Mouse (Mus musculus) adrenal gland (tissue): ENCODE measurements around the gene Hdac5.

Source experiments
- intact Hi-C: fragments of 180-260 bp; cut with DNase I; formaldehyde crosslinking; loops from one replicate; pipeline ENCODE4 v1.15.1; 2025

Hdac5 gene

DNA sequence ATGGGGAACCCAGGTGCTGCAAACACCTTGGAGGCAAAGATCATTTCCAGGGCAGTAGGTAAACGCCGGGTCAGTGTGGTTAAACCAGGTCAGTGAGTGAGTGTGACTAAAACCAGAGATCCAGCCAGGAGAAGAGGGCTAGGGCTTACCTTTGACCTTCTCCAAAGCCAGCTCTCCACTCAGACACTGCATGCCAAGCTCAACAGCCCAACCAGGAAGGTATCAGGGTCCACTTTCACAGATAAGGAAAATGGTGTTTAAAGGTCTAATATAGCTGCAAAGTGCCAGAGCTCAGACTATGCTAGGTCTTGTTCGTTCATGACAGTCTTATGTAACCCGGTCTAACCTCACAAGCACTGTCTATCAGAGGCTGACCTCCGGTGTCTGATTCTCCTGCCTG, 11.3 kb upstream of the Hdac5 start:
- intact Hi-C loops = no loop called here

GRCm38 (mm10) chr11:102240636-102241035, 10.7 kb upstream of the Hdac5 start:
- intact Hi-C loops = no loop called here

GRCm38 (mm10) chr11:102236022-102236421, 6.1 kb upstream of the Hdac5 start:
- intact Hi-C loops = no loop called here

- intact Hi-C loops = loop anchor here (5.0 to 10.0 kb wide), 2 partner anchors 37 to 75 kb away; partner anchors contain the start of gene Tmem101
Observed at GRCm38 (mm10) chr11:102229331-102229953, 524 bp downstream of the Hdac5 start.

DNA sequence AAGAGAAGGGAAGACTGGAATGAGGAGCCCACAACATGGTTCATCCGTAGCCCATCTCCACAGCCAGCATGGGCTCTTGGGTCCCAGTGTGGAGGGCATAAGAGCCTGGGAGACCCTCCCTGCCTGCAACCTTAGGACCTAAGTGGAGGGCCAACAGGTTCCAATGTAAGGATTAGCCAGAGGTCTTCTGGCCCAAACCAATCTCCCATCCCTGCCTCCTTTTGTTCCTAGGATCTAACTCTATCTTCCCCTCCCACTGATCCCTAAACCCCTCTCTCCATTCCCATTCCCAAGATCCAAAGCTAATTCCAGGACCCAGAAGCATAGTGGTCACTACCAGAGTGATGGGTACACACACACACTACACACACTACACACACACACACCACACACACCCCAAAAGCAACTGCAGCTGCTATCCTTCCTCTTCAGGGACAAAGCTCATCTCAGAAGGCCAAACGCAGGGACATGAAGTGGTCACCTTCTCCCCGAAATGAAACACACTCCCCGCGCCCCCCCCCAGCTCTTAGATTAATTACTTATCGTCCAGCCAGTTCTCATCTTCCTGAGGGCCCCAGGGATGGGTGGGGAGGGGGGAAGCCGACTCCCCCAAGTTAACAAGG, 1.2 kb downstream of the Hdac5 start:
- intact Hi-C loops = loop anchor here (5.0 to 10.0 kb wide), 2 partner anchors 36 to 74 kb away; partner anchors contain the start of gene Tmem101

DNA sequence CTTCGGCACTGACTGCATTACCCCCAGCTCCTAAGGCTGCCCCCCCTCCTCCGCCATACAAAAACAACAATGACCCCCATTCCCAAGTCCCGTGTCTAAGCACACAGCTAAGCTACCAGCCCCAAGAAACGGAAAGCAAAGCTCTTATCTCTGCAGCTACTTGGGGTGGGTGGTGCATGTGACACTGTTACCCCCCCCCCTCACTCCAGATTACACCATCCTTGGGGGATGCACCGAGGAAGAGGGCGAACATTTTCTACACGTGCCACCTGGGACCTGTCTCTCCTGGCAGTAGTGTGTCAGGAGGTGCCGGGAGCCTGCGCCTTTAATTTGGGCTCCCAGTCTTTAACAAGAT, 1.8 kb downstream of the Hdac5 start:
- intact Hi-C loops = loop anchor here (5.0 to 10.0 kb wide), 2 partner anchors 36 to 73 kb away; partner anchors contain the start of gene Tmem101

DNA sequence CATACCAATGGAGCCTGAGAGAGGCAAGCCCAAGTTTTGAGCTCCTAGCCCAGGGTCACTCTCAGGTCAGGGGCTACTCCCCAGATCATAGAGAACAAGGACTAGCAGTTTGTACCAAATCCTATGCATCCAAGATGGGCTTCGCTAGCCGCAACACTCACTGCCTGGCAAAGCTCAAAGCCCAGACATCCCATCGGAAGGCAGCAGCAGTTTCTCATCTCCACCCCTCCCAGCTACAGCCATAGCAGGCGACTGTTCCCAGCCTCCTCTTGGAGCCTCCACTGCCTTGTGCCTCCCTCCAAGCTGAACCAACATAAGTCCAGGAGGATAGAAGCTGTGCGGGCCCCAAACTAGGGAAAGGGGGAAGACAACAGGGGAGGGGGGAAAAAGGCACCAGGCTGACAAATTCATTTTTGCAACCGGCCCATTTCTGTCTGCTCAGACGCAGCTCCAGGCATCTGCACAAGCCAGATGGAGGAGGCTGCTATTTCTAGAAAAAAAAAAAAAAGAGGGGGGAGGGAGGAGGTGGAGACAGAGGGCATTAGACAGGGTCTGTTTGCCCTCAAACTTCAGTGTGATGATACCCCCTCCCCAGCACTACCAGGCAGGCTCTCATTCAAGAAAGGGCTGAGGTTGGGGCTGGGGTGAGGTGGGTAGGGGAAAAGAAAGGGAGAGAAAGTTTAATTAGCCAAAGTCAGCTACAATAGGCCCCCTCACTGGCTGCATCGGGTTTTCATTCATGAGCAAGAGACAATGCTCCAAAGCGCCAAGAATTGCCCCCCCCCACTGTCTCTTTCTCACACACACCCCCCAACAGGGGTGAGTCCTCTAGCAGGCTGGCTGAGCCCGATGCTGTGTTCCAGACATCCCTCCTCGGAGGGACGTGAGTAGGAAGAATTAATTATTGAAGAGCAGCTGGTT, 2.4 kb downstream of the Hdac5 start:
- intact Hi-C loops = loop anchor here (5.0 to 10.0 kb wide), 2 partner anchors 35 to 73 kb away; partner anchors contain the start of gene Tmem101

- intact Hi-C loops = loop anchor here (5.0 to 10.0 kb wide), 2 partner anchors 34 to 72 kb away; partner anchors contain the start of gene Tmem101
Observed at GRCm38 (mm10) chr11:102226067-102226978, 3.6 kb downstream of the Hdac5 start.

DNA sequence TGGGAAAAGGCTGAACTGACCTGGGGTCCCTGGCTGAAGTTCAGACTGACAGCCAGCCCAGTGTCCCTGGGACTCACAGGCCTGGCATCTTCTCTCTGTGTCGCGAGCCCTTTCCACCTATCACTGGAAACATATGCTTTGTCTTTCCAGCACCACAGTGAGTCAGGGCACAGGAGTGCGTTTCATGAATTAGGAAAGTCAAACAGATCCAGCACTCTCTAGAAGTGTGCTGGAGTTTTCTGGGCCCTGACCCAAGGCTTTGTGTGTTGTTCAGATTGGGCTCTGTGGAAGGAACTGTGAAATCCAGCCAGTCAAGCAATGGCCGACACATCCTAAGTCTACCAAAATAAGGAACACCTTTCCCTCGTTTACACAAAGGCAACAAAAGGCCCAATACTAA, 4.7 kb downstream of the Hdac5 start:
- intact Hi-C loops = loop anchor here (5.0 to 10.0 kb wide), 2 partner anchors 33 to 70 kb away; partner anchors contain the start of gene Tmem101

- intact Hi-C loops = loop anchor here (5.0 to 10.0 kb wide), 2 partner anchors 32 to 70 kb away; partner anchors contain the start of gene Tmem101
Observed at GRCm38 (mm10) chr11:102224686-102225085, 5.3 kb downstream of the Hdac5 start.

GRCm38 (mm10) chr11:102223166-102223565, 6.8 kb downstream of the Hdac5 start:
- intact Hi-C loops = loop anchor here (10.0 kb wide), 1 partner anchor 68 kb away; the partner anchor contains the start of gene Tmem101

- intact Hi-C loops = loop anchor here (10.0 kb wide), 1 partner anchor 67 kb away; the partner anchor contains the start of gene Tmem101
Observed at GRCm38 (mm10) chr11:102221954-102222351, 8.0 kb downstream of the Hdac5 start.

DNA sequence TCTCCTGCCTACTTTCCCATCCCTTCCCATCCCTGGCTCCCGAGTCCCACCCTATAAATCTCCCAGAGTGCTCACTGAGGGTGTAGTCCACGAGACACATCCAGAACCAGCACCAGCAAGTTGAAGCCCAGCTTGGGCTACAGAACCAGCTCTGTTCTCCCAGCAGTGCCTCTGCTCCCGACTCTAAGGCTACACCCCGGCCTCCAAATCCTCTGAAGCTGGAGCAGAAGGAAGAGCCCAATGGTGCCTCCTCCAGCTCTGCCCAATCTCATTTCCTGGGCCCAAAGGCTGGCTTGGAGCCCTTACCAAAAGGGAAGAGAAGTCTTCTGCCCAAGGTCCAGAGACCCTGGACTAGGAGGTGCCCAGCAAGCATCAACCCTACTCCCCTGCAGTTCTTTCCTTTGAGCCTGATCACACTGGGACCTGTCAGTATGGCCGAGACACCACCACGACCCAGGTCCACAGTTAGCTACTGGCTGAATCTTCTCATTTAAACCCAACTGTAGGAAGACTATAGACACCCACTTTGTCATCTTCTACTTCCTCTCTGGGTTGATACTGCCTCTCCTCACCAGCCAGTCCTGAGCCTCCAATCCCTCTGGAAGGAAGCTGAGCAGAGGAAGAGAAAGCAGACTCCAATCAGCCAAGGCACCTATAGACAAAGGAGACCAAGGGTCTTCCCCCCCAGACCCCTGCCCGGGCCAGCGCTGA, 8.6 kb downstream of the Hdac5 start:
- intact Hi-C loops = loop anchor here (10.0 kb wide), 1 partner anchor 67 kb away; the partner anchor contains the start of gene Tmem101

GRCm38 (mm10) chr11:102220451-102220850, 9.5 kb downstream of the Hdac5 start:
- intact Hi-C loops = loop anchor here (10.0 kb wide), 1 partner anchor 66 kb away; the partner anchor contains the start of gene Tmem101

DNA sequence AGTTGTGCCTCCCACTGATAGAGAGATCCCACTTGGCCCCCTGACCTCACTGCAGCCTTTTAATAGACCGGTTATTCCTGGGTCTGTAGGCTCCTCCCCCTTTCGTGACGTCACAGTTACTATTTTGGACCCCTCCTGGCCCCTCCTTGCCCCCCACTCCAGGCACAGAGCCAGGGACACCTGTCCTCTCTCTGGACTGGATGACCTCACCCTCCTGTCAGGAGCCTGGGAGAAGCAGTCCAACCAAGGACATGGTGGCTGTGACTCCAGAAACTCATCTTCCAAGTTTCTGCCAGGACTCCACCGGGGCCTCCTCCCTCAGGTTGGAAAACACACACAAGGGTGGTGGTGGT, 10.0 kb downstream of the Hdac5 start:
- intact Hi-C loops = loop anchor here (10.0 kb wide), 1 partner anchor 65 kb away; the partner anchor contains the start of gene Tmem101

- intact Hi-C loops = no loop called here
Observed at GRCm38 (mm10) chr11:102219247-102219993, 10.5 kb downstream of the Hdac5 start.

GRCm38 (mm10) chr11:102218783-102219182, 11.2 kb downstream of the Hdac5 start:
- intact Hi-C loops = no loop called here

DNA sequence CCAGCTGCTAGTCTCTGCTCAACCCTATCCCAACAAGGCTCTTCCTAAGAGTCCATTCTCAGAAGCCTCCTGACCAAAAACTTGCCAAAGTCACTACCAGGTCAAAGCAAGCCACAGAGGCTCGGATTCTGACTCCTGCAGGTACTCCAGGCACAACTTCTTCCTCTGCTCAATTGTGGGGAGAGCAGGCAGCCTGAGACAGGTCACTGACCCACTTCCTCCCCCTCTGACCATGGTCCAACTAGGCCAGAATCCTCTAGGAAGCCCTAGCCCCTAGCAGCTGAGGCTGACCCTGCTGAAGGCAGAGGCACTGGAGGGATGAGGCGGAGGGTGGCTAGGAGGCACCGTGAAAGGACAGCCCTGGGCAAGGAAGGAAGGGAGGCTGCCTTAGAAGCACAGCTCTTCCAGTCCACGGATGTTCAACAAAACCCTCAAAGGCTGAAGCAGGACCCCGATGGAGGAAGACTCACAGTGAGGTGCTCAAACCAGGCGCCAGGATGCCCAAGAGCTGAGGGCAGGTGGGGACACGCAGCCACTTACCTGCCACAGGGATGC, 12.0 kb downstream of the Hdac5 start:
- intact Hi-C loops = no loop called here
